In genomic region chr7:117134869-117135268, GRCm38 (mm10) we compare ENCODE assay signal across 34 mouse cellular contexts.
"Had no signal": no experiment of that assay in that cellular context is flagged by ENCODE, and none has a peak within 500 bp of the region (broad histone marks: within the 10 kb centered on the region; RNA-seq: fewer than 3 reads in every experiment).

No protein-coding gene starts in this region.

- H3K36me3 ChIP-seq: heart, embryonic 12.5 days; heart, embryonic 13.5 days; heart, embryonic 15.5 days; hindbrain, embryonic 10.5 days; hindbrain, embryonic 12.5 days; hindbrain, embryonic 13.5 days; hindbrain, embryonic 15.5 days; intestine, embryonic 15.5 days; kidney, embryonic 15.5 days had no signal

- H3K4me3 ChIP-seq: heart, embryonic 12.5 days; heart, embryonic 13.5 days; heart, embryonic 15.5 days; hindbrain, embryonic 10.5 days; hindbrain, embryonic 12.5 days; hindbrain, embryonic 13.5 days; hindbrain, embryonic 15.5 days; intestine, embryonic 15.5 days; kidney, embryonic 15.5 days; layer of hippocampus, adult 2 months; left cerebral cortex, adult 2 months had no signal

- H3K27ac ChIP-seq: heart, embryonic 13.5 days; heart, embryonic 15.5 days; hindbrain, embryonic 10.5 days; hindbrain, embryonic 12.5 days; hindbrain, embryonic 13.5 days; hindbrain, embryonic 14.5 days; hindbrain, embryonic 15.5 days; hindbrain, postnatal 0 days; intestine, embryonic 15.5 days; kidney, embryonic 15.5 days; kidney, postnatal 0 days; layer of hippocampus, adult 2 months; left cerebral cortex, adult 2 months had no signal

- H3K4me2 ChIP-seq: heart, embryonic 12.5 days; heart, embryonic 13.5 days; heart, embryonic 15.5 days; hindbrain, embryonic 12.5 days; hindbrain, embryonic 13.5 days; hindbrain, embryonic 14.5 days; hindbrain, embryonic 15.5 days; intestine, embryonic 15.5 days; kidney, embryonic 15.5 days had no signal

- ATAC-seq: hindbrain, embryonic 16.5 days; hindbrain, postnatal 0 days; inflammation-experienced regulatory T-cells, adult 6 months; intestine, embryonic 15.5 days; intestine, embryonic 16.5 days; intestine, postnatal 0 days had no signal

- H3K4me1 ChIP-seq: intestine, embryonic 15.5 days had no signal

- H3K9me3 ChIP-seq: heart, embryonic 12.5 days; heart, embryonic 13.5 days; heart, embryonic 15.5 days; hindbrain, embryonic 10.5 days; hindbrain, embryonic 12.5 days; hindbrain, embryonic 13.5 days; hindbrain, embryonic 15.5 days; intestine, embryonic 15.5 days; kidney, embryonic 15.5 days had no signal

- DNase-seq: heart, postnatal 10 days; heart, postnatal 14 days; heart, postnatal 36 days; heart, postnatal 4 days; kidney, adult 11 months; kidney, adult 18-20 months; kidney, adult 2 months; kidney, adult 8-10 months; kidney, adult 9 months; kidney, postnatal 10 days; kidney, postnatal 14 days; kidney, postnatal 25 days; kidney, postnatal 36 days; kidney, postnatal 4 days; layer of hippocampus, adult 9-11 months; layer of hippocampus, postnatal 36 days had no signal

- H3K27me3 ChIP-seq: heart, embryonic 12.5 days; heart, embryonic 13.5 days; heart, embryonic 15.5 days; hindbrain, embryonic 12.5 days; hindbrain, embryonic 13.5 days; hindbrain, embryonic 15.5 days; intestine, embryonic 15.5 days; kidney, embryonic 15.5 days had no signal

- H3K9ac ChIP-seq: heart, embryonic 12.5 days; heart, embryonic 13.5 days; heart, embryonic 15.5 days; hindbrain, embryonic 12.5 days; hindbrain, embryonic 13.5 days; hindbrain, embryonic 14.5 days; hindbrain, embryonic 15.5 days; intestine, embryonic 15.5 days; kidney, embryonic 15.5 days had no signal
